Mouse (Mus musculus): ENCODE measurements at regions not wholly inside any gene's neighbourhood (a gene's known extent, or its start where the extent isn't known, plus 50 kb on each side); places are given as distances from the start of the nearest gene placed in this dataset.

DNA sequence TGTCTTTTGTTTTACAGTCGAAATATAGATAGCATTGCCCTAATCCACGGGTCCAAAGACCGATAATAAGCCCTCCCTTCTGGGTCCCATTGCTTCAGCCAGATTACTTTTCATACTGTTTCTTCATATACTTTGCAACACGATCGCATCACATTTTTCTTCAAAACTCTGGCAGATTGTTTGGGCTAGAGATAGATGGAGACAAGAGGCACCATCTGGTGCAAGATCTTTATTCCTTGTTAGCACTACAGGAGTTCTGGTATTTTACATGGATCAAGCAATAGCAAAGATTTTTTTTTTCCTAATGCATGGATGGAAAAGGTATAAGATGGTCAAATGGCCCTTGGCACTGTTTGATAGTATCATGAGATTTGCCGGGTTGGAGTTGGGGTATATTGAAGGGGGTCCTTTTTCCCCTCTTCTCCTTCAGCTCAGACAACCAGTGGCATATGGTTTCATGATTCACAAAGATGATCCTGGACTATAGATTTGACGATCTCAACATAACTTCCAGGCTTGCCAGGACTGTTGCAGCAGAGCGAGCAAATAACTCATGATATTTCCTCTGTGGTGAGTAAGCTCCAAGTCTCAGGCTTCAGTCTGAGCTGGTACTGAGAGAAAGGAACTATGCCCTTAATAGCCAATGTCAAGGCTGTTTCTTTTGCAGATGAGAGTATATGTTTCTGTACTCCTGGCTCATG, 127.6 kb upstream of the Mef2c start:
- ATAC-seq (ENCODE audit: extremely low read depth, insufficient number of reproducible peaks, low FRiP score, poor library complexity, severe bottlenecking): no peak

DNA sequence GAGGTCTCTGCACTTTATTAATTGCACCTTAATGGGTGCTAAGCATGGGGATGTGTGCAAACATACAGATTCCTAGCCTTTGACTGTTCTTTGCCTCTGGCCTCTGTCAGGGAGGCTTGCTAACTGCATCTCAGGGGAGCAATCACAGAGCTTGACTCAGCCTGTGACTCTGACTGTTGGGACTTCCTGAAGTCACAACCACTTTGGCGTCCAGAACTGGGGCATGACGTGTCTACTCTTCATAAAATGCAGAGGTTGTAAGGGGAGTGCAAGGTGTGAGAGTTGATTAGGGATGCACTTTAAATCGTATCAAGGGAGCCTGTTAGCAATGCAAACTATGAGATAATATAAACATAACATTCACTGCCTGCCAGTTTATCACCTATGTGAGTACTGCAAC, 125.2 kb upstream of the Mef2c start:
- ATAC-seq (ENCODE audit: extremely low read depth, insufficient number of reproducible peaks, low FRiP score, poor library complexity, severe bottlenecking): no peak

DNA sequence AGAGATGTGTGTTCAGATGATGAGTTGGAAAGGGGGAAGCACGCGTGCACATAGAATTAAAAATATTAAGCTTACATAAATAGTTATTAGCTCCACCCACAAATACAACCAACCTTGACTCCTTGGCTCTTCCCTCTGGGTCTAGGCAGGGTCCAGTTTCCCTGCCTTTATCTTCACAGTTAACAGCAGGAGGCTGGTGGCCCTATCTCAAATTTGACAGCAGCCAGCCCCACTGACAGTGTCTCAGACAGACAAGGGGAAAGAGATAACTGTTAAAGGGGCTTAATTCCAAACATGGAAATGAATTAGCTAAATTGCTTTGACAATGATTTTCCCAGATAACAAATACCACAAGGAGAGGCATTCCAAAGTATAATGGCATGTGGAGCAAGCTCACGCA, 121.2 kb upstream of the Mef2c start:
- no peak for ATAC-seq (ENCODE audit: extremely low read depth, insufficient number of reproducible peaks, low FRiP score, poor library complexity, severe bottlenecking)

DNA sequence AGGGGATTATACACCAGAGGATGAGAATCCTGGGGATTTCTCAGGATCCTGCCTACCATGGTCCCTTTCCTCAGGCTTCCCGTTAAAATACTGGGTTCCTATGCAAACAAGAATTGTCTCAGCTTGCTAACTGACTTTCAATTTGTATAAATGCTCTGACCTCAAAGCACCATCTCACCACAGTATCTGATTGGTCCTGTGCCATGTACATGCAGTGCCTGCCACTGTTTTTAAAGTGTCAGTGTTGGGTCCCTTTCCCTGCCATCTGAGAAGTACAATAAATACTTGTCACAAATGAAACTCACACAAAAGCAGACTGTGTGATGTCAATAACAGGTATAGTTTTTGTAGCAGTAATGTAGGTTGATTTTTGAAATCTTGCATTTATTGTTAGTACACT, 109.1 kb upstream of the Mef2c start:
- no peak for ATAC-seq (ENCODE audit: extremely low read depth, insufficient number of reproducible peaks, low FRiP score, poor library complexity, severe bottlenecking)

DNA sequence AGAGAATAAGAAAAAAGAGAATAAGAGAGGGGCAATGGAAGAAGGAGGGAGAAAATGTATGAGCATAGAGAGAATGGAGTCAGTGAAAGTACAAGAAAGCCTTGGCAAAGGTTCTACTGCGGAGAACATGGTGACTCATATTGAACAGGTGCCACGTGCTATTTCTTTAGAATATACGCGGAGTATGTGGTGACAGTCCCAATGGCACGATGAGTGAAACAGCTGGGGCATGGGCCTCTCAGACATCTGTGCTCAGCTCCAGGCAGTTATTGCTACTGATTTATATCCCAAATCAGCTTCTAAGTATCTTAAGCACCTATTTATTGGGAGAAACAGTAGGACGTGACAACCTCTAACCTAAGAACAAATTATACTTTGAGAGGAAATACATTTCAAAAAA, 104.5 kb upstream of the Mef2c start:
- ATAC-seq (ENCODE audit: extremely low read depth, insufficient number of reproducible peaks, low FRiP score, poor library complexity, severe bottlenecking): no peak

DNA sequence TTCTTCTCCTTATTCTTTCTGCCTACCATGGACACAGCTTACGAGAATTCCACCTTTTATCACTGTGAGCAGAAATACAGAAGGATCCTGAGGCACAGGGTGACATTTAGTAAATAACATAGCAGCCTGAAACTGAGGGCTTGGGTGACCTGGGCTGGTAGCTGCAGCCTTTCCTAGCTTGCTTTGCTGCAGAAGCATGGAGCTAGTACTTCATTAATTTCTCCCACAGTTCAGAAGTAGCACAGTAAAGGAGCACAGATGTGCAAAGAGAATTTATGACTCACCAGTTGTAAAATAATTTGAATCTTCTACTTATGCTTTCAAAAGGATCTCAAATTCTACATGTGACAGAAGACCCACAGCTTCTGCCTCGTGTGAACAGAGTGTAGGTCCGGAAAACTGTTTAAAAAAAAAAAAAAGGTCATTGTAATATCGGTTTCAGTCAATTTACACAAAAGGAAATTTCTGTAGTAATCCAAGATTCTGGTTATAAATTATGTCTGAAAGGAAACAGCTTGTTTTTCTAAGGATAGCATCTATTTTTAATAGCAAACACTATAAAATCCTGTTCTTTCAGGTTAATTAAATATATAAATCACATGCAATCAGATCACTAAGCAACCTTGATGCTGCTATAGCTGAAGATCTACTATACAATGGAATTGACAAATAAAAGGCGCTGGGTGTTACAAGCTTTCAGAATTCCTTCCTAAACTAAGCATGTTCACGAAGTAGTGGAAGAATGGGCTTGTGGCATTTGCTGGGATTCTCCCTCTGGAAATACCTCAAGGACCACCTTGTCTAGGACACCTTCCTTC, 64.0 kb upstream of the Mef2c start:
- ATAC-seq (ENCODE audit: extremely low read depth, insufficient number of reproducible peaks, low FRiP score, poor library complexity, severe bottlenecking): no peak

DNA sequence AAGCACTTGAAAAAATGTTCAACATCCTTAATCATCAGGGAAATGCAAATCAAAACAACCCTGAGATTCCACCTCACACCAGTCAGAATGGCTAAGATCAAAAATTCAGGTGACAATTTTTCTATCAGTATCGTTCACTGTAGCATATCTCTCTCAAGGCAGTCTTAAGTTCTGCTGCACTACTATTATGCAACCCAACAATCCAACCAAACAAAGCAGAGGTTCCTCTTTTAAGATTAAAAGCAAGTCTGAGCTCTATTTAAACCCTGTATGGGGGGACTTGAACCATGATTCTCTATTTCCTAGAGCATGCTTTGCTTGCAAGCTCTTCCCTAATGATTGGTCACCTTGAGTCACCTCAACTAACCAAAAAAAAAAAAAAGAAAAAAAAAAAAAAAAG, 59.6 kb upstream of the Mef2c start:
- ATAC-seq (ENCODE audit: extremely low read depth, insufficient number of reproducible peaks, low FRiP score, poor library complexity, severe bottlenecking): no peak

DNA sequence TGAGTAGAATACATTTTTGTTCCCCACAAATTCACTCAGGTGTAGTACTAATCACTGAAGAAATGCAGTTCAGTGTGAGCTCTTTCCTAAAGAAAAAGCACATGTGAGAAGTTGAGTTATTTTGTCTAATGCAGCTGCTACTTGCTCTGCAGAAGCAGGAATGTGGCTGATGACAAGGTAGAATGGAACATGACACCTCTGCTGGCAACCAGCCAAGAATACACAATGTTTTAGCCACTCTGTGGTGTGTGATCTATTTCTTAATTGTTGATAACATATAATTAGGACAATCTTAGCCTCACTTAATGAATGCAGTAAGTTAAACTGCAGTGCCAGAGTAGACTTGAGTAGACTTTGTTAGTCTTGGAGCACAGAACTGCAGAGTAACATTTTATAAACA, 53.0 kb upstream of the Mef2c start:
- no peak for ATAC-seq (ENCODE audit: extremely low read depth, insufficient number of reproducible peaks, low FRiP score, poor library complexity, severe bottlenecking)

DNA sequence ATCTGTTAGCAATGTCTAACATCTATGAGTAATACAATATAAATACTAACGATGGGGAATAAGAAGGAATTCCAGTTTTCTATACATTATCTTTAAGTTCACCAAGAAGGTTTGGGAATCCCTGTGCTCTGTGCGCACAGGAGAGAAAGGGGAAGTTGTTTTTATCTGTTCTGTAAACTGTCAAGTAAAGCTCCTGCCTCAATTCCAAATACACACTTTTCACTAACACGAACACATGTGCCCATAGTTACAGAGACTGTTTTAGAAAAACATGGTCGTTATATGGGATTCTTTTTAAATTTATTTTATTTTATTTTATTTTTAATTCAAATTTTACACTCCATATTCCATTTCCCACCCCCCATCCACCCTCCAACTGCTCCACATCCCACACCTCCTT, 50.8 kb upstream of the Mef2c start:
- ATAC-seq (ENCODE audit: extremely low read depth, insufficient number of reproducible peaks, low FRiP score, poor library complexity, severe bottlenecking): no peak
